Mouse (Mus musculus): ENCODE measurements around the gene Pip4p1. TPM values are rescaled to one million over a fixed set of nuclear protein-coding genes. Genes with fewer than 3 reads are reported as not detected.
"Not testable (repeated sequence)": the region's sequence is repeated elsewhere in the genome, so short reads cannot be mapped to it uniquely, and the experiment has no call there.

The Pip4p1 gene
- polyA plus RNA-seq (2014; fragmentation: Nextera tagmentation; extraction: Ambion mirVana) = 47.3 and 52.8 TPM in 2 replicates

GRCm38 (mm10) chr14:50930754-50931492 lies at the start of gene Pip4p1, which contains the start of gene Pnp:
Gene Pip4p1, minus strand, starts transcription at chr14:50930856.
Gene Pnp, plus strand, starts transcription at chr14:50931082.
- DNase-seq (ENCODE audit: low spot score) (peak; percentile 97), ATAC-seq (ENCODE audit: insufficient number of reproducible peaks, low FRiP score, low TSS enrichment, low read depth) (peak; percentile 100)
- Histone ChIP-seq H3K4me3 (ENCODE audit: low read depth, low read length) (peak within 1 kb of the TSS; percentile 98), H3K9ac (ENCODE audit: low read length) (peak within 1 kb of the TSS; percentile 93), H3K27ac (replicated peaks; ENCODE audit: low read depth, low read length) (peak within 1 kb of the TSS; percentile 63), H3K4me2 (ENCODE audit: low read depth, severe bottlenecking) (peak within 1 kb of the TSS; percentile 76), H3K36me3 (ENCODE audit: control insufficient read depth, insufficient read depth, low read length) (peaks cover 12% of the 10 kb centered on the region; the same call in 1 of the 2 replicates), H3K27me3 (ENCODE audit: control insufficient read depth, insufficient read depth, low read length) (no peaks in the 10 kb centered on the region), H3K9me3 (ENCODE audit: control insufficient read depth, low read length) (no peaks in the 10 kb centered on the region), H3K4me1 (ENCODE audit: control insufficient read depth, insufficient read depth, low read length) (0 out of 2 replicates have a peak, but pooled peaks cover 3% of the 10 kb centered on the region)
- WGBS = under 1% methylated on average over 68 of the region's 68 CpGs

DNA sequence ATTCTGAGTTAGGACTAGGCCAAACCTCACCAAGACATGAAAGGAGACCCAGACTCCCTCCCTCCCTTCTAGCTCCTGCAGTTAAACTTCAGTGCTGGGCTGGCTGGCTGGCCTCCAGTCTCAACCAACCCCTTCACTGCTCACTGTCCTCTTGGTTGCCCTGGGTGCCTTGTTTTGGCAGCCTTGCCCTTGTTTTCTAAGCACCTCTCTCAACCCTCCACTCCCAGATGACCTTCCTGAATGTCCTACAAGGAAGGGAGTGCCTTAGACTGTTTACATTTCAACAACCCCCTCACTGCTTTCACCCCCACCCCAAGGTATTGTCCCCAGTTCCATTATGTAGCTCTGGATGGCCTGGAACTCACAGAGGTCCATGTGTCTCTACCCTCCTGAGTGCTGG lies 49.0 kb upstream of the Pip4p1 start:
- no peaks in the 10 kb centered on the region for H3K4me1 ChIP-seq (ENCODE audit: control insufficient read depth, insufficient read depth, low read length)
- no peak overlapping the region for H3K27ac ChIP-seq (replicated peaks; ENCODE audit: low read depth, low read length)
- no peaks in the 10 kb centered on the region for H3K27me3 ChIP-seq (ENCODE audit: control insufficient read depth, insufficient read depth, low read length)
- H3K36me3 ChIP-seq (ENCODE audit: control insufficient read depth, insufficient read depth, low read length) = no peaks in the 10 kb centered on the region
- ATAC-seq (ENCODE audit: insufficient number of reproducible peaks, low FRiP score, low TSS enrichment, low read depth) (no peak), DNase-seq (ENCODE audit: low spot score) (no peak)
- no peak overlapping the region for H3K9ac ChIP-seq (ENCODE audit: low read length)
- no peaks in the 10 kb centered on the region for H3K9me3 ChIP-seq (ENCODE audit: control insufficient read depth, low read length)
- no peak overlapping the region for H3K4me3 ChIP-seq (ENCODE audit: low read depth, low read length)
- no peak overlapping the region for H3K4me2 ChIP-seq (ENCODE audit: low read depth, severe bottlenecking)

- not testable (repeated sequence) for H3K36me3 ChIP-seq (ENCODE audit: control insufficient read depth, insufficient read depth, low read length); H3K9ac ChIP-seq (ENCODE audit: low read length); H3K4me2 ChIP-seq (ENCODE audit: low read depth, severe bottlenecking); H3K27me3 ChIP-seq (ENCODE audit: control insufficient read depth, insufficient read depth, low read length); DNase-seq (ENCODE audit: low spot score); H3K4me1 ChIP-seq (ENCODE audit: control insufficient read depth, insufficient read depth, low read length); H3K4me3 ChIP-seq (ENCODE audit: low read depth, low read length); H3K9me3 ChIP-seq (ENCODE audit: control insufficient read depth, low read length); H3K27ac ChIP-seq (replicated peaks; ENCODE audit: low read depth, low read length); ATAC-seq (ENCODE audit: insufficient number of reproducible peaks, low FRiP score, low TSS enrichment, low read depth)
- WGBS = 88% methylated on average over 6 of the region's 6 CpGs
These were observed 47.8 kb upstream of the Pip4p1 start for GRCm38 (mm10) chr14:50978451-50978850.

DNA sequence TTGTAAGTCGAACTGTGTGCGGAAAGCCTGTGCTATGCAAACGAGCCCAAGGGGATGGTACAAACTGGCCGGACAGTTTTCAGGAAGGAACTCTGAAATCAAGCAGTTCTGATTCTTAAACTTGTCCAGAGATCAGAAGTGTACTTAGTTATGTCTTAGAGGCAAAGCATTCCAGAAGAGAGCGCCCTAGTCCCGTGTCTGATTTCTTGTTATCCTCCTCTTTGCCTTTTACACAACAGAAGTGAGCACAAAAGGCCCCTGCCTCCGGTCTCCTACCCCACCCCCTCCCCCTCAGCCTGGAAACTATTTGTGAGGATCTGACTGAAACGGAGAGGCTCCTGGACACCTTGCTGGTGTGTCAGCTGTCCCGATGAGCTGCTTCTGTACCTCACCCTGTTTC lies 46.0 kb upstream of the Pip4p1 start:
- Histone ChIP-seq H3K27me3 (ENCODE audit: control insufficient read depth, insufficient read depth, low read length) (no peaks in the 10 kb centered on the region), H3K9ac (ENCODE audit: low read length) (no peak overlapping the region), H3K36me3 (ENCODE audit: control insufficient read depth, insufficient read depth, low read length) (no peaks in the 10 kb centered on the region), H3K4me1 (ENCODE audit: control insufficient read depth, insufficient read depth, low read length) (no peaks in the 10 kb centered on the region), H3K4me2 (ENCODE audit: low read depth, severe bottlenecking) (no peak overlapping the region), H3K9me3 (ENCODE audit: control insufficient read depth, low read length) (no peaks in the 10 kb centered on the region), H3K4me3 (ENCODE audit: low read depth, low read length) (no peak overlapping the region), H3K27ac (replicated peaks; ENCODE audit: low read depth, low read length) (no peak overlapping the region)
- ATAC-seq (ENCODE audit: insufficient number of reproducible peaks, low FRiP score, low TSS enrichment, low read depth) (no peak), DNase-seq (ENCODE audit: low spot score) (no peak)
- 49% methylated on average over 9 of the region's 9 CpGs for WGBS

- Histone ChIP-seq H3K9me3 (ENCODE audit: control insufficient read depth, low read length) (no peaks in the 10 kb centered on the region), H3K36me3 (ENCODE audit: control insufficient read depth, insufficient read depth, low read length) (no peaks in the 10 kb centered on the region), H3K9ac (ENCODE audit: low read length) (no peak overlapping the region), H3K4me3 (ENCODE audit: low read depth, low read length) (no peak overlapping the region), H3K27me3 (ENCODE audit: control insufficient read depth, insufficient read depth, low read length) (no peaks in the 10 kb centered on the region), H3K4me1 (ENCODE audit: control insufficient read depth, insufficient read depth, low read length) (no peaks in the 10 kb centered on the region), H3K27ac (replicated peaks; ENCODE audit: low read depth, low read length) (no peak overlapping the region), H3K4me2 (ENCODE audit: low read depth, severe bottlenecking) (no peak overlapping the region)
- WGBS = 52% methylated on average over 5 of the region's 5 CpGs
- no peak for DNase-seq (ENCODE audit: low spot score)
- no peak for ATAC-seq (ENCODE audit: insufficient number of reproducible peaks, low FRiP score, low TSS enrichment, low read depth)
These were observed 44.3 kb upstream of the Pip4p1 start for GRCm38 (mm10) chr14:50975001-50975400.

DNA sequence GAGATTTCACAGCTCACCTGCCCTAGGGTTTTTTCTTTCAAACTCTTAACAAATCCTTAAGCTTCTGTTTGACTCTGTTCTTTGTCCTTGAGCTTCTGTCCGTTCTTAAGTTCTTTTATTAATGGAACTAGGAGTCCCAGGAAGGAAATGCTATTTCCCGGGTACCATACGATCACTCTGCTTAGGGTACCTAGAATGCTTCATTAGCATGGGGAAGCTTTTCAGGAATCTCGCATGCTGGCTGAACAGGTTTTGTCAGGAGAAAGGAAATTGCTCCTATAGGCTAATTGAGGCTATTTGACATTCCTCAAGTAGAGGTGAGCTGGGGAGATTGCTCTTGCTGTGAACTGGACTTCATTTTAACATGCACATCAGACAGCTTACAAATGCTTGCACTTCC lies 43.0 kb upstream of the Pip4p1 start:
- Histone ChIP-seq H3K27me3 (ENCODE audit: control insufficient read depth, insufficient read depth, low read length) (no peaks in the 10 kb centered on the region), H3K36me3 (ENCODE audit: control insufficient read depth, insufficient read depth, low read length) (no peaks in the 10 kb centered on the region), H3K27ac (replicated peaks; ENCODE audit: low read depth, low read length) (no peak overlapping the region), H3K4me2 (ENCODE audit: low read depth, severe bottlenecking) (no peak overlapping the region), H3K4me3 (ENCODE audit: low read depth, low read length) (no peak overlapping the region), H3K4me1 (ENCODE audit: control insufficient read depth, insufficient read depth, low read length) (no peaks in the 10 kb centered on the region), H3K9ac (ENCODE audit: low read length) (no peak overlapping the region), H3K9me3 (ENCODE audit: control insufficient read depth, low read length) (no peaks in the 10 kb centered on the region)
- no peak for DNase-seq (ENCODE audit: low spot score)
- ATAC-seq (ENCODE audit: insufficient number of reproducible peaks, low FRiP score, low TSS enrichment, low read depth) = no peak
- 39% methylated on average over 4 of the region's 4 CpGs for WGBS

DNA sequence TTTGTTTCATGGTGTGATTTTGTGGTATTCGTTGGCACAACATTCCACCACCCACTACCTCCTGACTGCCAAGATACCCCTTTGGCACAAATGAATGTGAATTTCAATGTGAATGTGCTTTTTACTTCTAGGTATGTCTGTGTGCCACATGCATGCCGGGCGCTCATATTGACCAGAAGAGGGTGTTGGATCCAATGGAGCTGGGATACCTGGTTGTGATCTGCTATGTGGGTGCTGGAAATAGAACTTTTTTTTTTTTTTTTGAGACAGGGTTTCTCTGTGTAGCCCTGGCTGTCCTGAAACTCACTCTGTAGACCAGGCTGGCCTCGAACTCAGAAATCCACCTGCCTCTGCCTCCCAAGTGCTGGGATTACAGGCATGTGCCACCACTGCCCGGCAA lies 42.4 kb upstream of the Pip4p1 start:
- not testable (repeated sequence) for H3K4me2 ChIP-seq (ENCODE audit: low read depth, severe bottlenecking); H3K27me3 ChIP-seq (ENCODE audit: control insufficient read depth, insufficient read depth, low read length); H3K9ac ChIP-seq (ENCODE audit: low read length); H3K9me3 ChIP-seq (ENCODE audit: control insufficient read depth, low read length); H3K4me1 ChIP-seq (ENCODE audit: control insufficient read depth, insufficient read depth, low read length); H3K27ac ChIP-seq (replicated peaks; ENCODE audit: low read depth, low read length); H3K36me3 ChIP-seq (ENCODE audit: control insufficient read depth, insufficient read depth, low read length); ATAC-seq (ENCODE audit: insufficient number of reproducible peaks, low FRiP score, low TSS enrichment, low read depth); DNase-seq (ENCODE audit: low spot score); H3K4me3 ChIP-seq (ENCODE audit: low read depth, low read length)
- WGBS = 93% methylated on average over 4 of the region's 5 CpGs

GRCm38 (mm10) chr14:50970822-50971221 lies 40.2 kb upstream of the Pip4p1 start:
- WGBS = 82% methylated on average over 1 of the region's 1 CpGs
- no peak for ATAC-seq (ENCODE audit: insufficient number of reproducible peaks, low FRiP score, low TSS enrichment, low read depth)

More at GRCm38 (mm10) chr14:50970822-50971221, 40.2 kb upstream of the Pip4p1 start:
- Histone ChIP-seq H3K9me3 (ENCODE audit: control insufficient read depth, low read length) (no peaks in the 10 kb centered on the region), H3K27ac (replicated peaks; ENCODE audit: low read depth, low read length) (no peak overlapping the region), H3K36me3 (ENCODE audit: control insufficient read depth, insufficient read depth, low read length) (no peaks in the 10 kb centered on the region), H3K27me3 (ENCODE audit: control insufficient read depth, insufficient read depth, low read length) (no peaks in the 10 kb centered on the region), H3K9ac (ENCODE audit: low read length) (no peak overlapping the region), H3K4me3 (ENCODE audit: low read depth, low read length) (no peak overlapping the region), H3K4me1 (ENCODE audit: control insufficient read depth, insufficient read depth, low read length) (no peaks in the 10 kb centered on the region), H3K4me2 (ENCODE audit: low read depth, severe bottlenecking) (no peak overlapping the region)
- DNase-seq (ENCODE audit: low spot score) = no peak

All from limb, embryonic 11.5 days (tissue).